Mouse (Mus musculus) forebrain, embryonic 13.5 days (tissue): Measurements from ENCODE around the gene Brca1. TPM values are rescaled to one million over a fixed set of nuclear protein-coding genes. Genes with fewer than 3 reads are reported as not detected.
"Not testable (repeated sequence)": the region's sequence is repeated elsewhere in the genome, so short reads cannot be mapped to it uniquely, and the experiment has no call there.

Source experiments
- ATAC-seq: fragments of 200-750 bp; cut with Nextera tagmentation; 2 replicates; pipeline ENCODE4 v1.8.0; 2017
- H3K27ac ChIP-seq: fragments of 300-500 bp; sonication (generic); 2 replicates; pipeline ENCODE4 v1.5.1; 2015; ENCODE audit warnings: inconsistent platforms, mild to moderate bottlenecking, moderate library complexity
- H3K27me3 ChIP-seq: fragments of 300-500 bp; sonication (generic); 2 replicates; pipeline ENCODE4 v1.6.1; 2015; ENCODE audit warnings: mild to moderate bottlenecking, inconsistent platforms
- H3K36me3 ChIP-seq: fragments of 300-500 bp; sonication (generic); 2 replicates; pipeline ENCODE4 v1.6.1; 2015; ENCODE audit warnings: mild to moderate bottlenecking, inconsistent platforms; ENCODE audit not compliant: poor library complexity, severe bottlenecking
- H3K4me1 ChIP-seq: fragments of 300-500 bp; sonication (generic); 2 replicates; pipeline ENCODE4 v1.6.1; 2015; ENCODE audit warnings: inconsistent platforms
- H3K4me2 ChIP-seq: fragments of 300-500 bp; sonication (generic); 2 replicates; pipeline ENCODE4 v1.6.1; 2015; ENCODE audit warnings: inconsistent platforms, mild to moderate bottlenecking, moderate library complexity
- H3K4me3 ChIP-seq: fragments of 300-500 bp; sonication (generic); 2 replicates; pipeline ENCODE4 v1.5.1; 2015; ENCODE audit warnings: mild to moderate bottlenecking, inconsistent platforms
- H3K9ac ChIP-seq: fragments of 300-500 bp; sonication (generic); 2 replicates; pipeline ENCODE4 v1.6.1; 2015; ENCODE audit warnings: mild to moderate bottlenecking, inconsistent platforms
- H3K9me3 ChIP-seq: fragments of 300-500 bp; sonication (generic); replicated peaks from 2 replicates; pipeline ENCODE4 v1.6.1; 2016; ENCODE audit warnings: inconsistent platforms
- WGBS: fragments of 180-500 bp; shearing (Covaris S2); methylation state at CpG from one replicate; pipeline ENCODE4 v1.1.7; 2015; 5-methylcytosine and 5-hydroxymethylcytosine counted together
- polyA plus RNA-seq: library from polyadenylated mRNA; unstranded; fragments of >200 nt; fragmentation: Nextera tagmentation; extraction: Ambion mirVana; gene quantifications from 2 replicates; pipeline ENCODE4 v1.2.1, GENCODE M21; 2015

Brca1 gene
- 11.3 and 12.5 TPM in 2 replicates for polyA plus RNA-seq

DNA sequence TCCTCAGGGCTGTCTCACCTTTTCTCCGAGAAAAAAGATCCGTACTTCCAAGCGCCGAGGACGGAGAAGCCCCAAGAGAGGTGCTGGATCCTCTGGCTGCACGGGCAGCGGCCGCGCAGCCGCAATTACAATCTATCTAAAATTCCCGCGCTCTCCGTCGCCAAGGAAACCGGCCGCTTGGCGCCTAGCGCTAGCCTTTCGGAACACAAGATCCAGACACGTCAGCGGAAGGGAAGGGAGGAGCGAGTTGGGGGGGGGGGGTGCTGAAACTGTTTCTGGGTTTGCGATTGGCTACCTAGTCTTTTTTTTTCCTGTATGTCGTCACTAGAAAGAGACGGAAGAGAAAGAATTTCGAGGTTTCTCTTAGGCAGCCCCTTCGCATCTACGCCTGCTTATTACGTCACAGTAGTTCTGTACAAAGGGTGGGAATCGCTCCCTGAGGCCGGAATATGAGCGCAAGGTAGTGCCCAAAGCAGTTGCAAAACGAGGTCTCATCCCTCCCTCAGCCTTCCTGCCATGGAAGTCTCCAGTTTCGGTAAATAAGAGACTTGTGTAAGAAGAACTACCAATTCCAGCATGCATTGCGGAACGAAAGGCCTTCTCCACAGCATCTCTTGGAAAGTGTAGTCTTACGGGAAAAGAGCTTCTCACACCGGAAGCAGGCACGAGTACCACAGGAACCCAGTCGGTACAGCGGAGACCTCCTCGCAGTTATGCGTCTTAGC is at the start of gene Brca1, which contains the start of gene Nbr1:
Brca1 (minus strand) TSS at position 205 of the 725 bp plus-strand sequence.
Nbr1 (plus strand) TSS at position 399 of the 725 bp plus-strand sequence.
- under 1% methylated on average over 43 of the region's 43 CpGs for WGBS
- Histone ChIP-seq H3K9ac (peak within 1 kb of the TSS; percentile 84), H3K4me1 (peaks cover 42% of the 10 kb centered on the region), H3K4me2 (peak within 1 kb of the TSS; percentile 77), H3K9me3 (no peaks in the 10 kb centered on the region), H3K4me3 (peak within 1 kb of the TSS; percentile 86), H3K27ac (peak within 1 kb of the TSS; percentile 90), H3K36me3 (peaks cover 21% of the 10 kb centered on the region), H3K27me3 (no peaks in the 10 kb centered on the region)
- ATAC-seq, result peak; percentile 84

DNA sequence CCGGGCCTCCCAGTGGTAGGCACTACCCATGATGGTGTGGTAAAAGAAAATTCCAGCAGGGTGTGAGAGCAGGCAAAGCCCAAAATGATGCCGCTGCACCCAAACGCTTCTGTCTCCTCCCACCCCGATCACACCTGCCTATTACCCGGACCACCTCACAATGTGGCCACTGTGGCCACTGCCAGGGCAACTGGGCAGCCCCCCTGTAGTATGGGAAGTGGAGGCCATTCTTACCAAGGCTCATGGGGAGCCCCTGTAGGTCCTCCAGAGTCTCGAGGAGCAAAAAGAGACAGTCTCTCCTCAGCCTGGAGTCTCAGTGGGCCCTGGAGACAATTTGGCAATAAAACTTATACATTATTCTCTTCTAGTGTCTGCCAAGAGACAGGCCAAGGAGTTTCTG is 47.4 kb upstream of the Brca1 start, which contains the start of gene Gm11634:
Gm11634 (minus strand) TSS at position 101 of the 400 bp plus-strand sequence.
- no peak for ATAC-seq
- WGBS, result 77% methylated on average over 6 of the region's 6 CpGs
- no peak within 1 kb of the TSS for H3K4me2 ChIP-seq
- 0 out of 2 replicates have a peak within 1 kb of the TSS, but pooled peaks have one; percentile 5 for H3K9ac ChIP-seq
- no peak within 1 kb of the TSS for H3K27ac ChIP-seq
- no peaks in the 10 kb centered on the region for H3K36me3 ChIP-seq
- peaks cover 5% of the 10 kb centered on the region; the same call in 1 of the 2 replicates for H3K27me3 ChIP-seq
- no peaks in the 10 kb centered on the region for H3K4me1 ChIP-seq
- no peak within 1 kb of the TSS for H3K4me3 ChIP-seq
- no peaks in the 10 kb centered on the region for H3K9me3 ChIP-seq

DNA sequence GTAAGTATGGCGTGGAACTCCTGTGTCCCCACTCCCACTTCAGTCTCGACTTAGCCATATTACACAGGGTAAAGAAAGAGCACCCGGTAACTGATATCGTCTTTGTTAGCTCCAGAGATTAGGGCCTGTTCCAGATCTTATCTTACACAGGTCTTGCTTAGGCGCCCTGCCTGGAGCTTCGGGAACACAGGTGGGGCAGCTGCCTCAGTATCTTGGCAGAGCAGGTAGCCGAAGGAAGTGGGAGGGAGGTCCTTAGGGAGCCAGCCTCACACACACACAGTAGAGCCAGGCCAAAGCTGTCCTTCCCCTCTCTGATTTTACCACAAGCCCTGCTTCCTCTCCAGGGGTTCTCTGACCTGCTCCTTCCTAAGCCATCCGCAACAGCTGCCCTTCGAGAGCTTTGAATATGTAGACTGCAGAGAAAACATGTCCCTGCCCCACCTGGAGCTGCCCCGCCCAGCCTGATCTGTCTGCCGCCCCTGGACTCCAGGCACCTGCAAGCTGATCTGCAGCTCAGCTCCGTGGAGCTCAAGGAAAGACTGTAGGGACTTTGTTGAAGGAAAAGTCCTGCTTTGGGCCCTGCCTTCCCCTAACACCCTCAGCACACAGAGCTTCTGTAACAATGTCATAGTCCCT is 38.4 kb upstream of the Brca1 start:
- Histone ChIP-seq H3K9ac (no peak overlapping the region), H3K9me3 (no peaks in the 10 kb centered on the region), H3K4me1 (no peaks in the 10 kb centered on the region), H3K36me3 (peaks cover 15% of the 10 kb centered on the region; the same call in 1 of the 2 replicates), H3K27ac (no peak overlapping the region), H3K4me3 (no peak overlapping the region), H3K4me2 (no peak overlapping the region), H3K27me3 (no peaks in the 10 kb centered on the region)
- no peak for ATAC-seq
- WGBS, result 77% methylated on average over 12 of the region's 12 CpGs

DNA sequence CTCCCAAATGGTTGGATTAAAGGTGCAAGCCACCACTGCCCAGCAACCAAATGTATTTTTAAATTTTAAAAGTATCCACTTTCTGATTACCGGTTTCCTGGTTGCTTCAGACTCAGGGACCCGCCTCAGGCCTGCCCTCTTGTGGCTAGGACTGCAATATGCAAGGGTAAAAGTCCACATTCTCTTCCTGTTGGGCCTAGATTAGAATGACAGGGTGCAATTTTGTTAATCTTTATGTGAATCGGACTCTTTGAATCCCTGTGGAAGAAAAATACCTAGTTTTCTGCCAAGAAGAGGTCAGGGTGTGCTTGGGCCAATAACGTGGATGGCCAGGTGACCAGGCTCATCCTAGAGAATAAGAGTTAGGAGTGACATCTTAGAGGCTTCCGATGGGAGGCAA is 37.7 kb upstream of the Brca1 start:
- Histone ChIP-seq H3K4me3 (no peak overlapping the region), H3K9ac (no peak overlapping the region), H3K4me2 (no peak overlapping the region), H3K36me3 (peaks cover 15% of the 10 kb centered on the region; the same call in 1 of the 2 replicates), H3K4me1 (no peaks in the 10 kb centered on the region), H3K9me3 (no peaks in the 10 kb centered on the region), H3K27me3 (no peaks in the 10 kb centered on the region), H3K27ac (no peak overlapping the region)
- 29% methylated on average over 5 of the region's 5 CpGs for WGBS
- ATAC-seq, result no peak

GRCm38 (mm10) chr11:101588868-101589267 is 37.1 kb upstream of the Brca1 start:
- Histone ChIP-seq H3K4me3 (no peak overlapping the region), H3K9me3 (no peaks in the 10 kb centered on the region), H3K36me3 (peaks cover 15% of the 10 kb centered on the region; the same call in 1 of the 2 replicates), H3K9ac (no peak overlapping the region), H3K27me3 (no peaks in the 10 kb centered on the region), H3K4me1 (no peaks in the 10 kb centered on the region), H3K4me2 (no peak overlapping the region), H3K27ac (no peak overlapping the region; the same call in 1 of the 2 replicates)
- ATAC-seq, result no peak
- 92% methylated on average over 7 of the region's 7 CpGs for WGBS

GRCm38 (mm10) chr11:101587676-101588075 is 35.9 kb upstream of the Brca1 start:
- no peaks in the 10 kb centered on the region for H3K27me3 ChIP-seq
- no peaks in the 10 kb centered on the region for H3K4me1 ChIP-seq
- H3K36me3 ChIP-seq, result peaks cover 15% of the 10 kb centered on the region; the same call in 1 of the 2 replicates
- 93% methylated on average over 10 of the region's 10 CpGs for WGBS
- no peak overlapping the region for H3K9ac ChIP-seq
- H3K4me2 ChIP-seq, result no peak overlapping the region
- H3K27ac ChIP-seq, result no peak overlapping the region
- ATAC-seq, result no peak
- no peaks in the 10 kb centered on the region for H3K9me3 ChIP-seq
- H3K4me3 ChIP-seq, result no peak overlapping the region

DNA sequence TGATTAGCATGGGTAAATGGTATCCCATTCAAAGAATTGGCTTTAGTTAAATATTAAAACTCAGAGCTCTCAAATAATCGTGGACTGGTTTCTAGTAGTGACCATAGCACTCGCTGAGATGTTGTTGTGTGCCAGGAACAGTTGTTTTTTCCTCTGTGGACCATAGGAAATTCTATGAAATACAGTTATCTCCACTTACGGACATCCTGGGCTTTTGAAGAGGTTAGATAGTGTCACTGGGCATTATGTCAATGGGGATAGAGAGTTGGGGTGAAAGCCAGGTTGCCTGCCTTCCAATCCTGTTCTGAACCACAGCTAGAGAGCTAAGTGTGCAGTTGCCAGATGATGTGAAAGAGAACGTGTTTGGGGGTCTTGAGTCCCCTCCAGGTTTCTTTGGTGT is 34.0 kb upstream of the Brca1 start:
- Histone ChIP-seq H3K4me3 (no peak overlapping the region), H3K36me3 (peaks cover 22% of the 10 kb centered on the region), H3K4me1 (peaks cover 8% of the 10 kb centered on the region), H3K4me2 (no peak overlapping the region), H3K27me3 (no peaks in the 10 kb centered on the region), H3K9ac (no peak overlapping the region), H3K27ac (no peak overlapping the region), H3K9me3 (no peaks in the 10 kb centered on the region)
- no peak for ATAC-seq
- WGBS, result 82% methylated on average over 4 of the region's 4 CpGs

DNA sequence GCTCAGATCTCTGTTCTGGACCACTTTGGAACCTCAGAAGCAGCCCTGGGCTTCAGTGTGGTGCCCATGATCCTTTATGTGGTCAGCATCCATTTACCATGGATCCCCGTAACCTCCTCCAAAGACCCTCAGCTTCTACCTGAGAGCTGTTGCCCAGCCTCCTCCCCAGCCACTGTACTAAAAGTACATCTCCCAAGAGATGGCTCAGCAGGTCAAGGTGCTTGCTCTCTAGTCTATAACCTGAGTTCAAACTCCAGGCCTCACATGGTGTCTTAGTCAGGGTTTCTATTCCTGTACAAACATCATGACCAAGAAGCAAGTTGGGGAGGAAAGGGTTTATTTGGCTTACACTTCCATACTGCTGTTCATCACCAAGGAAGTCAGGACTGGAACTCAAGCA is 33.3 kb upstream of the Brca1 start:
- ATAC-seq, result not testable (repeated sequence)
- WGBS, result 97% methylated on average over 1 of the region's 1 CpGs

DNA sequence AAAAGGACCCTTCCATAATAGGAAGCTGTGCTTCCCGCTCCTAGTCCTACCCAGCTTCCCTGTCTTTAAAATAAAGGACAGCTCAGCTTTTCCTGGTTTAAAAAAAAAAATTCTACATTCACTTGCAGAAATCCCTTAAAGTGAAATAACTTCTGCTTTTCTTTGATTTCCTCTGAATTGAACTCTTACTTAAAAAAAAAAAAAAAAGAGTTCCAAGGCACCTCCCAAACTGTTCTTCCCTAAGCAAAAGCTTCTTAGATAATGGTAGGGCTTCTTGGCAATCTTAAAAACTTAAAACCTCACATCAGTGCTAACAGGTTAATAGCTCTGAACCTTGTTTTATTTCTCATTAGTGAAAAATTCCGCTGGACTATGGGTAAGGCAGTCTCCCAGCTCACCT is 31.4 kb upstream of the Brca1 start:
- no peaks in the 10 kb centered on the region for H3K27me3 ChIP-seq
- no peak overlapping the region for H3K4me3 ChIP-seq
- WGBS, result 85% methylated on average over 2 of the region's 2 CpGs
- H3K4me1 ChIP-seq, result peaks cover 8% of the 10 kb centered on the region
- H3K9ac ChIP-seq, result no peak overlapping the region
- peaks cover 41% of the 10 kb centered on the region for H3K36me3 ChIP-seq
- H3K4me2 ChIP-seq, result no peak overlapping the region
- no peak overlapping the region for H3K27ac ChIP-seq
- ATAC-seq, result no peak
- no peaks in the 10 kb centered on the region for H3K9me3 ChIP-seq

More for the DNA sequence above, 33.3 kb upstream of the Brca1 start:
- not testable (repeated sequence) for H3K4me1 ChIP-seq, H3K9ac ChIP-seq, H3K27ac ChIP-seq, H3K4me2 ChIP-seq, H3K9me3 ChIP-seq, H3K27me3 ChIP-seq, H3K4me3 ChIP-seq
- peaks cover 24% of the 10 kb centered on the region for H3K36me3 ChIP-seq

- Histone ChIP-seq H3K4me3 (peak within 1 kb of the TSS; percentile 34), H3K9ac (peak within 1 kb of the TSS; percentile 59), H3K27ac (no peak within 1 kb of the TSS), H3K4me1 (peaks cover 8% of the 10 kb centered on the region), H3K9me3 (no peaks in the 10 kb centered on the region), H3K27me3 (no peaks in the 10 kb centered on the region), H3K4me2 (peak within 1 kb of the TSS; percentile 58), H3K36me3 (peaks cover 50% of the 10 kb centered on the region)
- no peak for ATAC-seq
- 20% methylated on average over 30 of the region's 31 CpGs for WGBS
These were observed 30.6 kb upstream of the Brca1 start, which contains the start of gene Tmem106a for GRCm38 (mm10) chr11:101582054-101583035. Gene Tmem106a (plus strand): TSS chr11:101582242.

DNA sequence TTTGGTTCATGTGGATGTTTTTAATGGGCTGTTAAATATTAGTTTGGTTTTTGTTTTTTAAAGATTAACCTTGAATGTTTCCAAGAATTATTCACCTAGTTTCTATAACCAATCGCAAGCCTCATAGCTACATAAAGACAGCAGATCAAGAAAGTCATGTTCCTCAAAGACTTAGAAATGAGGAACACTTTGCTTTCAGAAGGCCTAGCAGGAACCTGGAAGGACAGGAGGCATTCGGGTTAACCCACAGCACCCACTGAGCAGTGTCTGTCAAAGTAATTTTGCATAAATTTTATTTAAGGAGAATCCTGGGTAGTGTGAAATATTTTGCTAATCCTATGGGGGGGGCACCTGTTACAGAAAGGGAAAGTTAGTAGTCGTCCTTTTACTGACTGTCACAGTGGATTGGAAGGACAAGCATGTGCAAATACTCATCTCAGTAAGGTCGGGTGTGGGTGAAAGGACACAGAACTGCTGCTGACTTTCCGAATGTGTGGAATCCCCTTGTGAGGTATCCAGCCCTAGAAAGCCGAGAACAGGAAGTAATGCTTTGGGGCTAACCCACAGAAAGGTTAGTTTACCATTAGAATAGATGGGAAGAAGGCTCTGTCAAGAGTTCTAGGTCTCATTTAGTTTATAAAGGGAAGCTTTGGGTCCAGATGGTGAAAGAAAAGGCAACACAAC is 29.5 kb upstream of the Brca1 start:
- no peak for ATAC-seq
- Histone ChIP-seq H3K9ac (no peak overlapping the region), H3K4me1 (peaks cover 8% of the 10 kb centered on the region), H3K9me3 (no peaks in the 10 kb centered on the region), H3K4me3 (no peak overlapping the region), H3K27me3 (no peaks in the 10 kb centered on the region), H3K36me3 (peaks cover 57% of the 10 kb centered on the region), H3K27ac (no peak overlapping the region), H3K4me2 (no peak overlapping the region)
- WGBS, result 81% methylated on average over 6 of the region's 6 CpGs
